Mouse (Mus musculus) CD8-positive naive resting alpha-beta T cell, adult 2 months (primary cell): ENCODE measurements around the gene B4galt3.
A peak's percentile ranks its signal among the peaks of the same experiment; 100 is the strongest.

Experiments used
- DNase-seq, 2 experiments: peaks; one replicate each; pipeline ENCODE4 v3.0.0; 2022; ENCODE audit warnings: low read depth in 2 of 2, low spot score in 2 of 2

B4galt3 gene

DNA sequence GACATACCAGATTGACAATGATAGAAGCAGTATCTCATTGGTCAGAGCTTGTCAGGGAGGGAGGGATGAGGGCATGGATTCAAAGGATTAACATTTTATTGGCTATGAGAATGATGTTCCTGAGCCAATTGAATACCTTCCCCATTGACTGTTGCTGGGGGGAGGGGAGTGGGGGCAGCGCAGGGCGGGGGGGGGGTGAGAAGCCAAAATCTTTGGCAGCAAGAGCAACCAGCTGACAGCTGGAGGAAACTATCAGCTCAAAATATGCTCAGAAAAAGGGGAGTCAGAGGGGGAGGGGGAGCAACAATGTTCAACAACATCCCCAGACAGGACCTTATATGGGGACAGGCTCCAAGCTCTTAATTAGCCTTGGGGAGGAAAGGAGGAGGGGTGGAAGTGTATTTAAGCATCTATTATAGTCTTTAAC is 6.9 kb upstream of the B4galt3 start:
- no peak for DNase-seq

DNA sequence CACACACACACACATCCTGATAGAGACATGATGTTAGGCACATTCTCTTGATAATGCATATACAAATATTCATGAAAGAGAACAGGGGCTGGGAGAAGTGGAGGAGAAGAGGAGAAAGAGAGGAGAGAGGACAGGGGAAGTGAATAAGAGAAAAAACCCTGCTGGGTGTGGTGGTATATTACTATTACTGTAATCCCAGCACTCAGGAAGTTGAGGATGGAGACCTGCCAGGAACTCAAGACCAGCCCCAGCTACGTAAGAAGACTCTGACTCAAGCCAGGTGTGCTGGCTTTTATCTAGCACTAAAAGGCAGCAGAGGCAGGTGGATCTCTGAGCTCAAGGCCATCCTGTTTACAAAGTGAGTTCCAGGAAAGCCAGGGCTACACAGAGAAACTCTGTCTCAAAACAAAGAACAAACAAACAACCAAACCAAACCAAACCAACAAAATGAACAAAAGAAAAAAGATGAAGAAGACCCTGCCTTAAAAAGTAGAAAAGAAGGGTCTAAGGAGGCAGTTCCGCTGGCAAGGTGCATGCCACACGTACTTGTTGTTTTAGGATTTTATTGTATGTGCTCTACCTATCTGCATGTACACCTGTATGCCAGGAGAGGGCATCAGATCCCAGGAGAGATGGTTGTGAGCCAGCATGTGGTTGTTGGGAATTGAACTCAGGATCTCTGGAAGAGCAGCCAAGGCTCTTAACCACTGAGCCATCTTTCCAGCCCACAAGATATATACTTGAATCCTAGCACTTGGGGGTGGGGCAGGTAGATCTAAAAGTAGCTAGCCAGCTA is 6.3 kb upstream of the B4galt3 start:
- DNase-seq: no peak

DNA sequence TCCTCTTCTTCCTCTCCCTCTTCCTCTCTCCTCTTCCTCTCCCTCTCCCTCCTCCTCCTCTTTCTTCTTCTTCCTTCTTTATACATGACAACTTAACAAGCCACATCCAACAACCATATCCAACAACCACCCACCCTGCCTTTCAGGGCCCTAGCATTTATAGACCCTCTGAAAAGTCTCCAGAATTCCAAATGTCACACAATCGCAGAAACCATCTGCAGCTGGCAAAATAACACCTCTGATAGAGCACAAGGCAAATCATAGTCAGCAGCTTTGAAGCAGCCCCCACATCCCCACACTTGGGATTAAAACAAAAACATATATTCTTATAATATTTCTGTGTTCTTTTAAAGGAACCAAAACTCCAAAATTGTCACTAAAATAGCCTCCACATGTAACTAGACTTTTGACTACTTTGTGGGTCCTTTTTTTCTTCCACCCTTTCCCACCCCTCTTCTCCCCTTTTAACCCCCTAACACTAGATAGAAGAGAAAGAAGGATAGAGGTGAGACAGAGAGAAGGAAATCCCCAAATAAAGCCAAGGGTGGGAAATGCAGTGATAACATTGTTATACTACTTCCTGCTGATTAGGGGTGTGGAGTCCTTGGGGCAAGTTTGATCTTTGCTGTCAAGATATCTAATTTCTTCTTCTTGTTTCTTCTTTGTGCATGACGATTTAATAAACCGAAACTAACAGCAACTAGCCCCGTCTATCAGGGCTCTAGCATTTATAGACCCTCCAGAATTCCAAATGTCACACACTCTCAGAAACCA is 4.0 kb upstream of the B4galt3 start:
- no peak for DNase-seq

DNA sequence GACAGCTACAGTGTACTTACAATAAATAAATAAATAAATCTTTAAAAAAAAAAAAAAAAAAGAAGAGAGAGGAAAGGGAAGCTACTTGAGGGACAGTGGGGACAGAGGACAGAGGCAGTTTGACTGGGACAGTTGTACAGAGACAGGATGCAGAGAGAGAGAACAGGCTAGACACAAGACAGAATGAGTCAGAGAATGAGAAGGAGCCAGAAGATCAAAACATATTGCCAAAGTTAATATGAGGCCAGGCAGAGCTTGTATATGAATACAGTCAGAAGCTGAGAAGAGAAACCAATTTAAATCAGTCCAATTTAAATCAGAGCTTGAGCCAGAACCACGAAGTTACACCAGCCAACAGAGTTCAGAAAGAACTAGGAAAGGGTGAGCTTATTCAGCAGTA is 1.8 kb upstream of the B4galt3 start:
- no peak for DNase-seq

GRCm38 (mm10) chr1:171270573-171270900 is 409 bp downstream of the B4galt3 start:
- no peak for DNase-seq

DNA sequence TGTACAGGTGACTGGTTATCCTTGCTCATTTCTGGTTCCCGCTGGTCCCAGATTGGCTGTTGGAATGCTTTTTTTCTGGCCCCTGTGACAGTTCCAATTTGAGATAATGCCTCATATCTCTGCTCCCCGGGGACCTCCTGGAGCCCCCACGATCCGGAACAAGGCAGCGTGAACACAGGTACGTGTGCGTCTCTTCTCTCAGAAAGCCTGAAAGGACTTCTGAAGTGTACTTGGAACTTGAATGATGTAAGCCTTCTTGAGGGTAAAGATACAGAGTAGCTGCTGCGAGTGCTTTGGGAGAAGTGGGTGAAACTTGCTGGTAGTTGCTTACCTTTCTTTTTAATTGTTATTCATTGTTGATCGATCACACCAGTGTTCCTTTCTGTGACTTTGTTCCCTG is 1.1 kb downstream of the B4galt3 start:
- no peak for DNase-seq

DNA sequence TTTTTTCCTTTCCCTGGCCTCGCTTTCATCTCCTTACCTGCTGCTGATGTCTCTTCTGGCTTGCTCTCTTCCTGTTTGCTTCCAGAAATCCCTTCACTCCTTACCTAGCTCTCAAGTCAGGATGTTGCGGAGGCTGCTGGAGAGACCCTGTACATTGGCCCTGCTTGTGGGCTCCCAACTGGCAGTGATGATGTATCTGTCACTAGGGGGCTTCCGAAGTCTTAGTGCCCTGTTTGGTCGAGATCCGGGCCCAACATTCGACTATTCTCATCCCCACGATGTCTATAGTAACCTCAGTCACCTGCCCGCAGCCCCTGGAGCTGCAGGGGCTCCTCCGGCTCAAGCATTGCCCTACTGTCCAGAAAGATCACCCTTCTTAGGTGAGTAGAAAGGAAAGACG is 1.5 kb downstream of the B4galt3 start:
- DNase-seq: no peak

DNA sequence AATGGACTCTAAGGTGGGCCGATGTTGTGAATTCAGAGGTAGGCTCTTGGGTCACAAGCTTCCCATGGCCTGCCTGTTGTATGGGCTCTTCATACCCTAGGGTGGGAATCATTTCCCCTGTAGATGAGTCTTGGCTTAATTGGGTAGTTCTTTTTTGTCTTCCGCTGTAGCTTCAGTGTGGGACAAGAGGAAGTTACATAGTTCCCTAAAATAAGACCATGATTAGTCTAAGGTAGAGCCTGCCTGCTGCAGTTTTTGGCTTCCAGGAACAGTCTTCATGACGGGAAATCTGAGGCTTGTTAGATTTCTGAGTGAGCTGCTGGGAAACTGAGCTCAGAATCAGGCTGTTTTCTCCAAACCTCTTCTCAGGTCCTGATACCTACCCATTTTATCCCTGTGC is 2.0 kb downstream of the B4galt3 start:
- DNase-seq: no peak

DNA sequence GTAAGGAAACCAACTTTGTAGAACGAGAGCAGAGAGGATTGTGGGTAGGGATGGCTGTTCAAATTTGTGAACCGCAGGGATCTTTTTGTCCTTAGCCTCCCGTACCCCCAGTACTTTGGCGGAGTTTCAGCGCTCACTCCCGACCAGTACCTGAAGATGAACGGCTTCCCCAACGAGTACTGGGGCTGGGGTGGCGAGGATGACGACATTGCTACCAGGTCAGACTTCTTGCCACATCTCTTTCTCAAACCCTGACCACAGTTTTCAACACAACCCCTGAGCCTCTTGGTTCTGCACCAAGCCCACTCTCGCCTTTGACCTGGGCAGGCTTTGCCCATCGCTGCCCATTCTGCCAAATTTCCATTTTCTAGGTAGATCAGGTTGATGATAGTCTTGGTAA is 4.0 kb downstream of the B4galt3 start:
- DNase-seq: no peak

DNA sequence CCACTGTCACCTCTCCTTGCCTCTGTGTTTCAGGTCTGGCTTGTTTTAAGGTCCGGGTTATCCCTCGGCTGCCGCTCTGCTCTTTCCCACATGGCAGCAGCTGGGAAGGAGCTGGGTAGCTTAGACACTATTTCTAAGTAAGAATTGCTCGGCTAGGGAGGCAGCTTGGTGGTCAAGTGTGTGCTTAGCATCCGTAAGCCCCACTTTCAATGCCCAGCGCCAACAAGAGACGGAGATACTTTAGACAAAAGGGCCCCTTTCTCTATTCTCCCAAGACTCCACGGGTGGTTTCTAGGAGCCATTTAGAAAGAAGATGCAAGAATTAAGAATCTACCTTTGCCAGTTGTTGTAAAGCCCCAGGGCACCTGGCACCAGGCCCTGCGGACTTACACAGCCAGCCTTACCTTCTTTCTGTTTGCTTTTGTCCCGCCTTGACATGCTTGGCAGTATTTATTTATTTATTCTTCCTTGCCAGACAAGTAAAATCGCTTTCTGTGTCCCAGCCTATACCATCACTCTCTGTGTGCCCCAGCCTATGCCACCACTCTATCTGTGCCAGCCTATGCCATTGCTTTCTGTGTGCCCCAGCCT is 5.1 kb downstream of the B4galt3 start:
- DNase-seq: no peak

GRCm38 (mm10) chr1:171276110-171276748 is 6.1 kb downstream of the B4galt3 start:
- DNase-seq: no peak

- no peak for DNase-seq
Measured at GRCm38 (mm10) chr1:171277736-171278135, 7.6 kb downstream of the B4galt3 start.

DNA sequence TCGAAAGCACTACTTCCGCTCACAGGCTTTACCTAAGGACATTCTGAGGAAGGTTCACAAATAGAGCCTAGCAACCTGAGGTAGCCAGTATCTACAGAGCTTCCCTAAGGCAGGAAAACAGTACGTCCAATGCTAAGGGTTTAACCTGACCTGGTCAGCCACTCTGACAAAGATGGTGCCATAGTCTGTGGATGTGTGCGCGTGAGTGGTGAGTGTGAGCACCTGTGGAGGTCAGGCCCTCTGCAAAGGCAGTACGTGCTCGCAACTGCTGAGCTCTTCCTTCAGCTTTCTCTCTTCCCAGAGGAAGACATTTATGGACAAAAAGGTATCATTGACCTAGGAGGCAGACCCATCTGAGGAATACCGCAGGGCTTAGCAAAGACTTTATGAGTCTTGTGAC is 8.3 kb downstream of the B4galt3 start:
- no peak for DNase-seq

- DNase-seq: no peak
Measured at GRCm38 (mm10) chr1:171279012-171279705, 9.0 kb downstream of the B4galt3 start.

GRCm38 (mm10) chr1:171279721-171280120 is 9.6 kb downstream of the B4galt3 start:
- DNase-seq: no peak

- DNase-seq: no peak
Measured at GRCm38 (mm10) chr1:171280250-171280915, 10.3 kb downstream of the B4galt3 start.

GRCm38 (mm10) chr1:171280916-171281527 is 10.9 kb downstream of the B4galt3 start, which contains the start of gene Ppox:
TSS of gene Ppox (minus strand) at chr1:171281186.
- peak; percentile 89 to 91 for DNase-seq

GRCm38 (mm10) chr1:171281528-171281923 is 11.4 kb downstream of the B4galt3 start:
- peak; percentile 56 to 74 for DNase-seq

DNA sequence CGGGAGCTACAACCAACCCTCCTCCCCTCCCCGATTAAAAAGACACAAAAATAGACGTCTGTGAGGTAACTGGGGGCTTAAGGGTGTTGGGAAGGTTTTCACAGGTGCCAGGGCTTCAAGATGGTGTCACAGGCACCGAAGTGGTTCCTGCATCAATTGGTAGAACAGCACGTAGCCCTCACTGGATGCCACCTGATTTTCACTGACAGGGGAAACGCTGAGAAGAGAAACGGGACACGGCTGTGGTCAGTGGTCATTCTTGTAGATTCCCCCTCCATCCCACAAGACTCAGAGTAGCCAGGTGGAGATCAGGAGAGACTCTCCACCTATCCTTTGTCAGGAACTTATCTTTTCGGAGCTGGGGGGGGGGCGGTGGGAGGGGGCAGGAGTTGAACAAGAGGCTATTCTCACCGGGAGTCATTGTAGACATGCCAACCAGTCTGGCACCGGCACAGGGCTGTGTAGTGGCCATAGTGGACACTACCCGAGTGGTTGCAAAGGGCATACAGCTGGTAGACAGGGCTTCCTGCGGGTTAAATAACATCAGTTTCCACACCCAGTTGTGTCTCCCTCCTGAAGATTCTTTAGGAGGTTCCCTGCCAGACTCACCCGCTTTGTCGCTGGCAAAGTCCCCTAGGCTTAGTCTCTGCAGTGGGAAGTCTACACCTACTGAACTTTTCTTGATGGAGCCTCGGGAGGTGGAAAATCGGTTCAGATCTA is 12.1 kb downstream of the B4galt3 start:
- no peak for DNase-seq
